22 mouse cellular contexts compared by ENCODE assay signal in genomic region chr13:30894015-30894634, GRCm38 (mm10). TPM values are rescaled to one million over a fixed set of nuclear protein-coding genes. Genes with fewer than 3 reads are reported as not detected.
DNase-seq lines count a peak whose midpoint lies in the region; ATAC-seq and TF ChIP-seq lines count a peak whose summit lies in the region.
"Had no signal": no experiment of that assay in that cellular context is flagged by ENCODE, and none has a peak within 500 bp of the region (broad histone marks: within the 10 kb centered on the region; RNA-seq: fewer than 3 reads in every experiment).

No protein-coding gene starts in this region.

- no peak overlapping the region for H3K27ac ChIP-seq in left cerebral cortex, adult 2 months
- H3K27ac ChIP-seq: heart, embryonic 13.5 days; hindbrain, embryonic 15.5 days; limb, embryonic 13.5 days; liver, embryonic 14.5 days; midbrain, embryonic 15.5 days had no signal

- no peak for DNase-seq in frontal cortex, postnatal 14 days (ENCODE audit: low spot score in 2 of 2)
- DNase-seq in left cerebral cortex, postnatal 14 days (ENCODE audit: low spot score in 2 of 2) = peak; percentile 10 to 15
- no peak for DNase-seq in left cerebral cortex, adult 2 months (ENCODE audit: extremely low spot score in 1 of 2, low spot score in 2 of 2)
- peak; percentile 7 for DNase-seq in thymus, postnatal 0 days (ENCODE audit: low spot score)
- no peak for DNase-seq in thymus, postnatal 4 days
- no peak for DNase-seq in c-Kit-positive CD71-positive TER-119-positive erythroid progenitor cells, embryonic 14.5 days (ENCODE audit: low spot score)
- DNase-seq: B cell, adult 2 months; cerebellum, adult 11 months; gastrocnemius, postnatal 36 days; heart, postnatal 36 days; layer of hippocampus, postnatal 36 days; thymus, adult 18-20 months had no signal

- intact Hi-C loops in left cerebral cortex, postnatal 14 days (cut with DNase I) = loop anchor here (5.0 kb wide), 1 partner anchor 723 kb away; no protein-coding TSS in a partner anchor
- intact Hi-C loops in left cerebral cortex, adult 2 months (cut with DNase I) = no loop called here

- H3K4me3 ChIP-seq in left cerebral cortex, adult 2 months = no peak overlapping the region
- H3K4me3 ChIP-seq: heart, embryonic 13.5 days; hindbrain, embryonic 15.5 days; limb, embryonic 13.5 days; midbrain, embryonic 15.5 days had no signal

- no peak for TF ChIP-seq CTCF in left cerebral cortex, adult 2 months (IDR thresholded peaks at IDR 0.05)

- peak; percentile 85 for ATAC-seq in frontal cortex, adult (ENCODE audit: low TSS enrichment)
- ATAC-seq: intestine, embryonic 16.5 days; midbrain, embryonic 15.5 days; Patski had no signal

RNA-seq across cellular contexts. Expression of gene Hus1b, which starts 53.4 kb away (rescaled TPM):
- total RNA-seq in left cerebral cortex, postnatal 14 days (2021) = under 1 TPM; 0.47 to 0.59 TPM
- total RNA-seq in left cerebral cortex, adult 2 months (2021) = 1 to 10 TPM in 1 of 2 experiments, under 1 TPM in 1; 0.38 to 1.4 TPM
- 0.22 and 0.28 TPM in 2 replicates for polyA plus RNA-seq in thymus, postnatal 0 days (2015; fragmentation: Nextera tagmentation; extraction: Ambion mirVana)
- polyA plus RNA-seq: embryonic facial prominence, embryonic 14.5 days; heart, embryonic 13.5 days; hindbrain, embryonic 15.5 days; intestine, embryonic 16.5 days; limb, embryonic 13.5 days; lung, embryonic 16.5 days; midbrain, embryonic 15.5 days; Patski had no signal

Comparison
In these comparisons a context has a peak if more than half of its experiments do, and no peak if none do; other contexts are left out.
1. DNase-seq: peak in left cerebral cortex, postnatal 14 days (2 of 2) and thymus, postnatal 0 days (single experiment); none in frontal cortex, postnatal 14 days (0 of 2), left cerebral cortex, adult 2 months (0 of 2), thymus, postnatal 4 days (single experiment) and c-Kit-positive CD71-positive TER-119-positive erythroid progenitor cells, embryonic 14.5 days (single experiment).